Mouse (Mus musculus) ES-E14 (cell line): ENCODE data around the gene Cemip2. TPM values are rescaled to one million over a fixed set of nuclear protein-coding genes. Genes with fewer than 3 reads are reported as not detected.
A peak's percentile ranks its signal among the peaks of the same experiment; 100 is the strongest.

ENCODE experiments used
- DNase-seq: peaks from one replicate; pipeline ENCODE4 v3.0.0-alpha.2; 2013; ENCODE audit warnings: low read depth, low spot score
- H3K27ac ChIP-seq: 2 replicates; pipeline ENCODE4 v1.5.1; 2012; ENCODE audit warnings: low read depth, mild to moderate bottlenecking, low read length, moderate library complexity, mixed read lengths; ENCODE audit not compliant: poor library complexity, insufficient read depth, severe bottlenecking
- H3K36me3 ChIP-seq: 2 replicates; pipeline ENCODE4 v1.6.1; 2012; ENCODE audit warnings: mild to moderate bottlenecking, low read length, moderate library complexity, mixed read lengths; ENCODE audit not compliant: control insufficient read depth, poor library complexity, insufficient read depth, severe bottlenecking
- H3K4me1 ChIP-seq, 2 experiments: fragments of 150-350 bp in 1 of 2; sonication (generic) in 1 of 2; 2 replicates each; pipeline ENCODE4 v1.6.1; 2012; ENCODE audit warnings: low read length in 2 of 2, mild to moderate bottlenecking in 1 of 2, mixed read lengths in 1 of 2; ENCODE audit not compliant: control insufficient read depth in 2 of 2, insufficient read depth in 2 of 2, poor library complexity in 1 of 2
- H3K4me3 ChIP-seq, 2 experiments: fragments of 150-350 bp in 1 of 2; sonication (generic) in 1 of 2; 2 replicates each; pipeline ENCODE4 v1.5.1; 2012; ENCODE audit warnings: low read length in 2 of 2, low read depth in 1 of 2, mild to moderate bottlenecking in 1 of 2, mixed read lengths in 1 of 2; ENCODE audit not compliant: insufficient read depth in 1 of 2, poor library complexity in 1 of 2, severe bottlenecking in 1 of 2
- H3K9ac ChIP-seq: 2 replicates; pipeline ENCODE4 v1.6.1; 2012; ENCODE audit warnings: low read depth, mild to moderate bottlenecking, low read length, mixed read lengths; ENCODE audit not compliant: poor library complexity, insufficient read depth, severe bottlenecking
- H3K9me3 ChIP-seq: fragments of 150-350 bp; sonication (generic); 2 replicates; pipeline ENCODE4 v1.6.1; 2012; ENCODE audit warnings: low read depth, mild to moderate bottlenecking, low read length; ENCODE audit not compliant: control insufficient read depth, insufficient read depth
- CHD2 ChIP-seq: IDR thresholded peaks from 2 replicates; pipeline ENCODE4 v1.6.1; 2014; ENCODE audit warnings: mild to moderate bottlenecking, low read depth, low read length, inconsistent platforms
- HCFC1 ChIP-seq: IDR thresholded peaks from 2 replicates; pipeline ENCODE4 v1.6.1; 2012; ENCODE audit warnings: low read length, inconsistent platforms, borderline replicate concordance; ENCODE audit not compliant: insufficient read depth
- MAFK ChIP-seq: IDR thresholded peaks from 2 replicates; pipeline ENCODE4 v1.6.1; 2014; ENCODE audit warnings: mild to moderate bottlenecking, low read depth, low read length, inconsistent platforms; ENCODE audit not compliant: insufficient read depth
- ZC3H11A ChIP-seq: IDR thresholded peaks from 2 replicates; pipeline ENCODE4 v1.6.1; 2012; ENCODE audit warnings: low read depth, mild to moderate bottlenecking, inconsistent platforms, low read length, borderline replicate concordance
- ZNF384 ChIP-seq: IDR thresholded peaks from 2 replicates; pipeline ENCODE4 v1.6.1; 2012; ENCODE audit warnings: low read depth, low read length, inconsistent platforms
- in situ Hi-C, 2 experiments: fragments of 600-800 bp; cut with MboI; formaldehyde crosslinking; loops; one replicate each; pipeline ENCODE4 v1.15.1; 2025; ENCODE audit warnings: low sequenced_read_pairs in 2 of 2, inconsistent platforms in 1 of 2; ENCODE audit not compliant: unreplicated experiment in 2 of 2
- total RNA-seq: library from RNA; depleted of rRNA; stranded (reverse); fragments of 300-350 nt; gene quantifications from 2 replicates; pipeline ENCODE4 v1.2.3, GENCODE M21; 2012; rRNA removed

Gene Cemip2
- 75.3 and 175 TPM in 2 replicates for total RNA-seq

DNA sequence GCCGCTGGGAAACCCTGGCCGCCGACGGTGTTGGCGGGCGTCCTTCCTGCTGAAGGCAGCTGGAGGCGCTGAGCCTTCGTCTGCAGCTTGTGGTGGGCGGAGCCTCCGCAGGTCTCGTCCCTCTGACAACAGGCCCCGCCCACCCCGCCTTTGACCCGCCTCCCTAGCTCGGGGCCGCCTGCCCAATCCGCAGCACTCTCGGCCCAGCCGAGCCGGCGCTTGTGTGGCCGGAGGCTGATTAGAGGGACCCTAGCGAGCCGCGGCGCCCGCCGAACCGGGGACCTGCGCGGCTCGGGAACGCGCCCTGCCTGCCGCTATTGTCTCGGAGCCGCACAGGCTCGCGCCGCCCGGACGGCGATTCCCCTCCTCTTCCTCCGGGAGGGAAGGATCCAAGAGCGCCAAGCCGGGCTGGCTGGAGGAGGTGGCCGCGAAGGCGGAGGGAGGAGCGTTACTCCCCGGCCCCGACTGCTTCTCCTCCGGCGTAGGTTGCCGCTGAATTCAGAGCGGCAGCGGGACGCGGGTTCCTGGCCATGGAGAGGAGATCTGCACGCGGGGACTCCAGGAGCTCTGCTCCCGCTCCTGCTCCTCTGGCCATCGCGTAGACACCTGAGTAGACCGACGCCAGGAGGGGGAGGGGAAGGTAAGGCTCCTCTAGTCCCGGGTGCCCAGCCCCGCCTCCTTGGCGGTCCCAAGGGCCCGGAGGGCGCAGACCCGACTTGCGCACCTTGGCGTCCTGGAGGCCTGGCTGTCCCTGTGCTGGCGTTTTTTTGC lies at the start of gene Cemip2:
Cemip2 (plus strand) TSS at position 196 of the 771 bp plus-strand sequence.
- Histone ChIP-seq H3K4me3 (peak within 1 kb of the TSS; percentile 82 to 96), H3K4me1 (peaks cover 3 to 28% of the 10 kb centered on the region in 2 experiments), H3K36me3 (no peaks in the 10 kb centered on the region), H3K27ac (peak within 1 kb of the TSS; percentile 75), H3K9ac (peak within 1 kb of the TSS; percentile 87), H3K9me3 (no peaks in the 10 kb centered on the region)
- peak; percentile 87 for DNase-seq
- in situ Hi-C loops = no loop called here
- TF ChIP-seq MAFK = no peak
- TF ChIP-seq HCFC1 = peak; percentile 31; the same call in 1 of the 2 replicates

DNA sequence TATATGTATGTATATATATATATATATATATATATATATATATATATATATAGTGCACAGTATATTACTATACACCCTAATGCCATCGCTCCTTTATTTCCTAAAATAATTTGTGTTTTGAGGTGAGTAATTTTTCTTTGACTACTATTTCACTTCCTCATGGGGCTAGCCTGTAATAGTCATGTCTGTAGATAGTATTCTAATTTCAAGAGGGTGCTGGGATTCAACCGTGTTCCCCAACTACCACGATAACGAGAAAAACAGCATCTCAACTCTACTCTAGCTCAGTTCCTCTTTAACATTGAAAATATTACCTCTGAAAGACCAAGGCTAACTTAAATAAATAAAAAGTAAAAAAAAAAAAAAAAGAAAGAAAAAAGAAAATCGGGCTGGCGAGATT lies 49.8 kb upstream of the Cemip2 start:
- TF ChIP-seq MAFK = no peak
- in situ Hi-C loops = no loop called here
- Histone ChIP-seq H3K4me3 (no peak overlapping the region), H3K9ac (no peak overlapping the region), H3K36me3 (no peaks in the 10 kb centered on the region), H3K4me1 (peaks cover 0 to 3% of the 10 kb centered on the region in 2 experiments; a peak in 1 of 4 replicates), H3K9me3 (no peaks in the 10 kb centered on the region), H3K27ac (no peak overlapping the region)
- DNase-seq = no peak

DNA sequence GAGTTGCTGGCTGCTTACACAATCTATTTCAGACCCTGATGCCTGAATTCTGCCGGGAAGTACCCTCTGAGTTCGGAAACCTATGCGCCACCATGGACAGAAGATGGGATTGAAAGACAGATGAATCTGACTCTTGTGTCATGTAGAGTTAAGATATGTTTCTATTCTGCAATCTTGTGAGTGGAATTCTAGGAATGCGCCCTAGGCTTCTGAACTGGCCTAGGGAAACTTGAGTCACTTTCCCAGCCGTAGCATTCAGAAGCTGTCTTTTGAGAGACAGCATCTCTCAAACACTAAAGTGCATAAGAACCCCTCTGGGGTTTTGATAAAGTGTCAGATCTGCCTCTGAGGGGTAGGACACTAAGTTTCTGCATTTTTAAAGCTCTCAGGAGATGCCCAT lies 46.3 kb upstream of the Cemip2 start:
- no peaks in the 10 kb centered on the region for H3K4me1 ChIP-seq
- in situ Hi-C loops = no loop called here
- no peak for TF ChIP-seq HCFC1
- no peak for TF ChIP-seq CHD2
- TF ChIP-seq MAFK = no peak
- no peak for TF ChIP-seq ZC3H11A
- no peak for TF ChIP-seq ZNF384
- H3K4me3 ChIP-seq = no peak overlapping the region
- no peaks in the 10 kb centered on the region for H3K9me3 ChIP-seq
- no peak for DNase-seq
- no peak overlapping the region for H3K9ac ChIP-seq
- no peaks in the 10 kb centered on the region for H3K36me3 ChIP-seq
- H3K27ac ChIP-seq = no peak overlapping the region

DNA sequence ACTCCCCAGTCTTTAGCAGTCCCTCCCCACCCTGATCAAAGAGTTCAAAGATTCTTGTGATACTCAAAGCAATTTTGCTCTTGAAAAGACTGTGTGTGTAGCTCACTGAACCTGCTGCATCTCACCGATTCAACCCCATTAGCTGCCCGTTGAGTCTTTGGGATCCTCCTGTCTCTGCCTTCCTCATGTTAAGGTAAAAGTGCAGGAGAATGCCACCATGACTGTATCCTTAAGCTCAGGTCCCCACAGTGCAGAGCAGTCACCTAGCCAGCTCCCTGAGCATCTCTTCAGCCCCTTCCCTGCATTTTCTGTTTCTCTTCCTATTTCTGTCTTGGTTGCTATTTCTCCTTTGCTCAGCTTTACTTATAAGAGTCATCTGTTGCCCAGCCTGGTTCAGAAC lies 45.0 kb upstream of the Cemip2 start:
- Histone ChIP-seq H3K9me3 (no peaks in the 10 kb centered on the region), H3K4me3 (no peak overlapping the region), H3K9ac (no peak overlapping the region), H3K36me3 (no peaks in the 10 kb centered on the region), H3K4me1 (0 out of 4 replicates have a peak, but pooled peaks cover 0 to 2% of the 10 kb centered on the region in 2 experiments), H3K27ac (no peak overlapping the region)
- TF ChIP-seq MAFK = no peak
- no peak for TF ChIP-seq ZNF384
- TF ChIP-seq ZC3H11A = no peak
- no peak for TF ChIP-seq CHD2
- TF ChIP-seq HCFC1 = no peak
- no peak for DNase-seq
- in situ Hi-C loops = no loop called here

DNA sequence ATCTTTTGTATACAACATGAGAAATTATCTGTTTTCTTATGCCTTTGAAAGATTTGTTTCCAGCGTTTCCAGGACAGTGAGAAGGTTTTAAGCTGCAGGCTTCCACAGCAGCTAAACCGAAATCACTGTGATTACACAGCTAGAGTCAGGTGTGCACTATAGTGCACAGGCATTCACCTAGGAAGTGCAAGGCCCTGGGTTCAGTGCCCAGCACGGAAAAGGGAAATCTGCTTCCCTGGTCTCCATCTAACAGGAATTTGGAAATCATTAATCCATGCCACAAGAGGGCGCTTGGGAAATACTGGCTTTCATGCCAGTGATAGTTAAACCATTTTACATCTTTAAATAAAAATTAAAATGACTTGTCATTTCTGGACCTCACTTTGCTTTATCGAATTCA lies 44.0 kb upstream of the Cemip2 start:
- no peak for DNase-seq
- 0 out of 4 replicates have a peak, but pooled peaks cover 0 to 3% of the 10 kb centered on the region in 2 experiments for H3K4me1 ChIP-seq

More for the DNA sequence above, 44.0 kb upstream of the Cemip2 start:
- Histone ChIP-seq H3K4me3 (no peak overlapping the region), H3K9ac (no peak overlapping the region), H3K9me3 (no peaks in the 10 kb centered on the region), H3K36me3 (no peaks in the 10 kb centered on the region), H3K27ac (no peak overlapping the region)
- in situ Hi-C loops = no loop called here
- TF ChIP-seq CHD2 (no peak), ZNF384 (no peak), ZC3H11A (no peak), MAFK (no peak), HCFC1 (no peak)
